Mouse (Mus musculus) left cerebral cortex, adult 2 months (tissue): ENCODE results near the gene Olfr331. TPM values are rescaled to one million over a fixed set of nuclear protein-coding genes. Genes with fewer than 3 reads are reported as not detected.
"Not testable (repeated sequence)": the region's sequence is repeated elsewhere in the genome, so short reads cannot be mapped to it uniquely, and the experiment has no call there.

ENCODE experiments used
- DNase-seq, 2 experiments: peaks; one replicate each; pipeline ENCODE4 v3.0.0; 2021 to 2022; ENCODE audit warnings: low spot score in 2 of 2, mixed read lengths in 1 of 2; ENCODE audit errors: extremely low spot score in 1 of 2
- H3K27ac ChIP-seq: fragments of 200-600 bp; 2 replicates; pipeline ENCODE4 v1.8.1; 2022
- H3K4me3 ChIP-seq: fragments of 200-600 bp; 2 replicates; pipeline ENCODE4 v1.8.1; 2022
- CTCF ChIP-seq: fragments of 200-600 bp; IDR thresholded peaks from 2 replicates; pipeline ENCODE4 v1.8.1; 2022; ENCODE audit warnings: antibody characterized with exemption, mild to moderate bottlenecking, moderate library complexity
- intact Hi-C: fragments of 180-260 bp; cut with DNase I; formaldehyde crosslinking; loops from one replicate; pipeline ENCODE4 v1.15.1; 2025
- long read RNA-seq, 2 experiments: library from polyadenylated mRNA; stranded (forward); transcript quantifications; one replicate each; pipeline ENCODE4 v2.0.0; 2021; ENCODE audit warnings: borderline mapping rate in 2 of 2
- total RNA-seq, 2 experiments: library from RNA; stranded (reverse); gene quantifications; 2 replicates each; pipeline ENCODE4 v1.2.3; 2021

The Olfr331 gene
- total RNA-seq = not detected
- long read RNA-seq, experiment 1 = 0 reads
- long read RNA-seq, experiment 2 = 0 reads

- DNase-seq, intact Hi-C loops, H3K4me3 ChIP-seq, H3K27ac ChIP-seq: not testable (repeated sequence)
These were observed at the start of gene Olfr331 for GRCm38 (mm10) chr11:58502472-58502871. Gene Olfr331, minus strand, starts transcription at chr11:58502572.

GRCm38 (mm10) chr11:58546322-58546721 lies 44.0 kb upstream of the Olfr331 start, which contains the start of gene Olfr329-ps:
Gene Olfr329-ps, minus strand, starts transcription at chr11:58546422.
- no peak within 1 kb of the TSS for H3K27ac ChIP-seq
- intact Hi-C loops = no loop called here
- no peak for TF ChIP-seq CTCF
- H3K4me3 ChIP-seq = no peak within 1 kb of the TSS
- no peak for DNase-seq

GRCm38 (mm10) chr11:58534736-58535135 lies 32.4 kb upstream of the Olfr331 start, which contains the start of gene Olfr330:
Gene Olfr330, minus strand, starts transcription at chr11:58534836.
- intact Hi-C loops, H3K27ac ChIP-seq, H3K4me3 ChIP-seq, DNase-seq: not testable (repeated sequence)

- H3K27ac ChIP-seq, H3K4me3 ChIP-seq, intact Hi-C loops: not testable (repeated sequence)
- DNase-seq = peak; percentile 24 to 30
These were observed 17.4 kb upstream of the Olfr331 start for GRCm38 (mm10) chr11:58519756-58520155.

GRCm38 (mm10) chr11:58518916-58519315 lies 16.5 kb upstream of the Olfr331 start:
- H3K4me3 ChIP-seq, intact Hi-C loops, H3K27ac ChIP-seq: not testable (repeated sequence)
- DNase-seq = peak; percentile 79 to 81

GRCm38 (mm10) chr11:58509058-58509457 lies 6.7 kb upstream of the Olfr331 start:
- intact Hi-C loops, DNase-seq, H3K27ac ChIP-seq, H3K4me3 ChIP-seq: not testable (repeated sequence)

GRCm38 (mm10) chr11:58499290-58499689 lies 3.1 kb downstream of the Olfr331 start:
- Histone ChIP-seq H3K4me3 (no peak overlapping the region), H3K27ac (no peak overlapping the region)
- DNase-seq = no peak
- intact Hi-C loops = loop anchor here (1.0 to 5.0 kb wide), 4 partner anchors 97 to 320 kb away; no protein-coding TSS in a partner anchor
- peak; percentile 60 for TF ChIP-seq CTCF

GRCm38 (mm10) chr11:58498761-58499160 lies 3.6 kb downstream of the Olfr331 start:
- intact Hi-C loops = loop anchor here (1.0 to 5.0 kb wide), 4 partner anchors 96 to 320 kb away; no protein-coding TSS in a partner anchor
- TF ChIP-seq CTCF = no peak
- Histone ChIP-seq H3K4me3 (no peak overlapping the region), H3K27ac (no peak overlapping the region)
- DNase-seq = no peak

- no peak within 1 kb of the TSS for H3K27ac ChIP-seq
- no peak for TF ChIP-seq CTCF
- DNase-seq = no peak
- no peak within 1 kb of the TSS for H3K4me3 ChIP-seq
- intact Hi-C loops = no loop called here
These were observed 9.9 kb downstream of the Olfr331 start, which contains the start of gene Olfr332 for GRCm38 (mm10) chr11:58492455-58492854. Gene Olfr332, minus strand, starts transcription at chr11:58492555.

GRCm38 (mm10) chr11:58462170-58462569 lies 40.2 kb downstream of the Olfr331 start, which contains the start of gene Olfr30:
Gene Olfr30, minus strand, starts transcription at chr11:58462270.
- intact Hi-C loops = no loop called here
- H3K27ac ChIP-seq = no peak within 1 kb of the TSS

GRCm38 (mm10) chr11:58453592-58453991 lies 48.8 kb downstream of the Olfr331 start:
- Histone ChIP-seq H3K27ac (no peak overlapping the region), H3K4me3 (no peak overlapping the region)
- DNase-seq = no peak
- TF ChIP-seq CTCF = no peak
- intact Hi-C loops = no loop called here

More at GRCm38 (mm10) chr11:58462170-58462569, 40.2 kb downstream of the Olfr331 start, which contains the start of gene Olfr30:
- H3K4me3 ChIP-seq = no peak within 1 kb of the TSS
- TF ChIP-seq CTCF = no peak
- DNase-seq = no peak

- no peak for DNase-seq
- Histone ChIP-seq H3K27ac (no peak within 1 kb of the TSS), H3K4me3 (no peak within 1 kb of the TSS)
- no peak for TF ChIP-seq CTCF
- intact Hi-C loops = no loop called here
These were observed 49.6 kb downstream of the Olfr331 start, which contains the start of gene Lypd9 for GRCm38 (mm10) chr11:58452759-58453158. Gene Lypd9, minus strand, starts transcription at chr11:58452923.

Other genes with a start within 250 kb of the Olfr331 start
- gene 4930438A08Rik, start 227.8 kb downstream of the Olfr331 start, total RNA-seq = not detected
- 10 to 100 TPM; 31.4 to 31.9 TPM for gene Zfp692, start 195.5 kb downstream of the Olfr331 start, total RNA-seq
- 10 to 100 TPM; 46.2 to 49.7 TPM for gene Zfp672, start 172.2 kb downstream of the Olfr331 start, total RNA-seq
- 10 to 100 TPM; 53.5 to 59.2 TPM for gene Sh3bp5l, start 171.8 kb downstream of the Olfr331 start, total RNA-seq
- gene Lypd8, start 123.5 kb downstream of the Olfr331 start, total RNA-seq = not detected
- gene 1810065E05Rik, start 81.5 kb downstream of the Olfr331 start, total RNA-seq = not detected
- not detected for gene Gm12253, start 70.0 kb downstream of the Olfr331 start, total RNA-seq
- gene Lypd9, start 49.6 kb downstream of the Olfr331 start, total RNA-seq = not detected
- gene Olfr30, start 40.3 kb downstream of the Olfr331 start, total RNA-seq = not detected
- gene Olfr332, start 10.0 kb downstream of the Olfr331 start, total RNA-seq = not detected
- gene Olfr330, start 32.3 kb upstream of the Olfr331 start, total RNA-seq = not detected
- not detected for gene Olfr329-ps, start 43.9 kb upstream of the Olfr331 start, total RNA-seq
- gene Olfr328, start 53.1 kb upstream of the Olfr331 start, total RNA-seq = under 1 TPM; 0.12 to 0.27 TPM
- gene Olfr224, start 68.0 kb upstream of the Olfr331 start, total RNA-seq = not detected
- gene Olfr325, start 75.2 kb upstream of the Olfr331 start, total RNA-seq = not detected
- gene Olfr324, start 92.5 kb upstream of the Olfr331 start, total RNA-seq = not detected
- not detected for gene 2210407C18Rik, start 113.5 kb upstream of the Olfr331 start, total RNA-seq
- gene Olfr323, start 127.9 kb upstream of the Olfr331 start, total RNA-seq = not detected
- not detected for gene Trim58, start 137.9 kb upstream of the Olfr331 start, total RNA-seq
- gene Olfr322, start 156.2 kb upstream of the Olfr331 start, total RNA-seq = not detected
- not detected for gene Olfr320, start 178.5 kb upstream of the Olfr331 start, total RNA-seq
- not detected for gene Olfr319, start 196.6 kb upstream of the Olfr331 start, total RNA-seq
- gene Olfr318, start 221.4 kb upstream of the Olfr331 start, total RNA-seq = not detected
- gene Olfr317, start 236.6 kb upstream of the Olfr331 start, total RNA-seq = under 1 TPM in 1 of 2 experiments, not detected in 1; 0.23 TPM